24 mouse cellular contexts compared by ENCODE assay signal in the genomic region with DNA sequence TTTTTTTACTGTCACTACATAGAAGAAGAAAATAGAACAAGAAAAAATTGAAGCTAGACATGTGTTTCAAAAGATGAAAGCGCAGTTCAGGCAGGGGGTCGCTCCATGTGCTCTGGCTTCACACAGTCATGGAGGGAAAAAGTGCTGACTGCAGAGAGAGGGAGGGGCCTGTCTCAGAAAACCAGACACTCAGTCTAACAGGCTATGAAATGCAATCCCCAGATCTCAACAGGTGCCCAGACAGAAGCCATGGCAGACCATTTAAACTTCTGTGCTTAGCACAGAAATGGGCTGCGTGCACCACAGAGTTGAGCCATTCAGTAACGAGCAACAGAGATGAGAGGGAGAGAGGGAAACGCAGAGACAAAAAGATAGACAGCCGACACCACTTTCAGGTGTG.
DNase-seq lines count a peak whose midpoint lies in the region; ATAC-seq and TF ChIP-seq lines count a peak whose summit lies in the region.
"Had no signal": no experiment of that assay in that cellular context is flagged by ENCODE, and none has a peak within 500 bp of the region (broad histone marks: within the 10 kb centered on the region; RNA-seq: fewer than 3 reads in every experiment).

No protein-coding gene starts in this region.

- H3K27ac ChIP-seq in heart, embryonic 10.5 days = no peak overlapping the region
- no peak overlapping the region for H3K27ac ChIP-seq in limb, embryonic 13.5 days
- no peak overlapping the region for H3K27ac ChIP-seq in hindbrain, postnatal 0 days
- H3K27ac ChIP-seq: embryonic facial prominence, embryonic 15.5 days; forebrain, embryonic 12.5 days; forebrain, embryonic 15.5 days; gastrocnemius, adult 2 months; heart, embryonic 13.5 days; hindbrain, embryonic 14.5 days had no signal

- H3K4me2 ChIP-seq in limb, embryonic 13.5 days (replicated peaks) = no peak overlapping the region
- no peak overlapping the region for H3K4me2 ChIP-seq in hindbrain, postnatal 0 days (ENCODE audit: low read depth, low read length)
- H3K4me2 ChIP-seq: embryonic facial prominence, embryonic 15.5 days; forebrain, embryonic 12.5 days; forebrain, embryonic 15.5 days; heart, embryonic 13.5 days; hindbrain, embryonic 14.5 days had no signal

- TF ChIP-seq POLR2A in brain, embryonic 14.5 days (IDR thresholded peaks at IDR 0.05; ENCODE audit: borderline replicate concordance, extremely low read depth, insufficient read depth, insufficient read length, poor library complexity, severe bottlenecking) = no peak

- peak; percentile 51 for ATAC-seq in limb, embryonic 13.5 days (ENCODE audit: low FRiP score, low read depth)
- ATAC-seq in hindbrain, postnatal 0 days = no peak
- ATAC-seq: activated CD4-positive, CD25-positive, alpha-beta regulatory T cell, adult 4 months; forebrain, embryonic 15.5 days had no signal

- no peak overlapping the region for H3K4me3 ChIP-seq in heart, embryonic 10.5 days
- no peak overlapping the region for H3K4me3 ChIP-seq in limb, embryonic 13.5 days
- H3K4me3 ChIP-seq in hindbrain, postnatal 0 days (ENCODE audit: low read length) = no peak overlapping the region
- H3K4me3 ChIP-seq: embryonic facial prominence, embryonic 15.5 days; forebrain, embryonic 12.5 days; forebrain, embryonic 15.5 days; gastrocnemius, adult 2 months; heart, embryonic 13.5 days had no signal

- no peaks in the 10 kb centered on the region for H3K4me1 ChIP-seq in heart, embryonic 10.5 days
- 0 out of 2 replicates have a peak, but pooled peaks cover 3% of the 10 kb centered on the region for H3K4me1 ChIP-seq in limb, embryonic 13.5 days
- no peaks in the 10 kb centered on the region for H3K4me1 ChIP-seq in hindbrain, postnatal 0 days (ENCODE audit: insufficient read depth, low read length)
- H3K4me1 ChIP-seq: embryonic facial prominence, embryonic 15.5 days; forebrain, embryonic 12.5 days; forebrain, embryonic 15.5 days; heart, embryonic 13.5 days had no signal

- H3K9ac ChIP-seq in limb, embryonic 13.5 days = no peak overlapping the region
- H3K9ac ChIP-seq in hindbrain, postnatal 0 days (replicated peaks; ENCODE audit: low read length) = no peak overlapping the region
- H3K9ac ChIP-seq: embryonic facial prominence, embryonic 15.5 days; forebrain, embryonic 12.5 days; forebrain, embryonic 15.5 days; heart, embryonic 13.5 days; hindbrain, embryonic 14.5 days had no signal

- no peaks in the 10 kb centered on the region for H3K36me3 ChIP-seq in heart, embryonic 10.5 days
- no peaks in the 10 kb centered on the region for H3K36me3 ChIP-seq in limb, embryonic 13.5 days
- H3K36me3 ChIP-seq in hindbrain, postnatal 0 days (ENCODE audit: insufficient read depth, low read length) = no peaks in the 10 kb centered on the region
- H3K36me3 ChIP-seq: embryonic facial prominence, embryonic 15.5 days; forebrain, embryonic 12.5 days; forebrain, embryonic 15.5 days; heart, embryonic 13.5 days had no signal

- DNase-seq in embryo, embryonic 11 days = peak; percentile 10
- no peak for DNase-seq in embryo, embryonic 10 days (ENCODE audit: low spot score)
- peak; percentile 77 for DNase-seq in heart, adult 11 months
- DNase-seq in heart, embryonic 10.5 days (ENCODE audit: low spot score) = no peak
- peak; percentile 39 for DNase-seq in brain, embryonic 14.5 days (ENCODE audit: low read depth)
- DNase-seq in left cerebral cortex, adult 8-10 months (ENCODE audit: low spot score in 2 of 2) = no peak
- DNase-seq in hindbrain, postnatal 0 days (ENCODE audit: low spot score) = no peak
- DNase-seq: adrenal gland, adult 8-10 months; adrenal gland, postnatal 25 days; cerebellum, adult 18-20 months; cerebellum, adult 9-10 months; cerebellum, postnatal 14 days; gastrocnemius, adult 2 months; gastrocnemius, postnatal 14 days; heart, adult 18-20 months; heart, postnatal 14 days; heart, postnatal 4 days had no signal

- WGBS in heart, embryonic 10.5 days = 81% methylated on average over 6 of the region's 6 CpGs
- 48% methylated on average over 6 of the region's 6 CpGs for WGBS in limb, embryonic 13.5 days
- 81% methylated on average over 6 of the region's 6 CpGs for WGBS in hindbrain, postnatal 0 days

- no peak for TF ChIP-seq CTCF in brain, embryonic 14.5 days (IDR thresholded peaks at IDR 0.05; ENCODE audit: borderline replicate concordance, extremely low read depth, insufficient read depth, insufficient read length)
- TF ChIP-seq CTCF in hindbrain, postnatal 0 days (IDR thresholded peaks at IDR 0.05; ENCODE audit: low read depth) = no peak

- H3K27me3 ChIP-seq in heart, embryonic 10.5 days (ENCODE audit: insufficient read depth, poor library complexity, severe bottlenecking) = no peaks in the 10 kb centered on the region
- H3K27me3 ChIP-seq in limb, embryonic 13.5 days = no peaks in the 10 kb centered on the region
- no peaks in the 10 kb centered on the region for H3K27me3 ChIP-seq in hindbrain, postnatal 0 days (ENCODE audit: insufficient read depth, low read length)
- H3K27me3 ChIP-seq: embryonic facial prominence, embryonic 15.5 days; forebrain, embryonic 12.5 days; forebrain, embryonic 15.5 days; heart, embryonic 13.5 days had no signal

- H3K9me3 ChIP-seq in heart, embryonic 10.5 days = no peaks in the 10 kb centered on the region
- no peaks in the 10 kb centered on the region for H3K9me3 ChIP-seq in limb, embryonic 13.5 days
- no peaks in the 10 kb centered on the region for H3K9me3 ChIP-seq in hindbrain, postnatal 0 days (ENCODE audit: low read length)
- H3K9me3 ChIP-seq: embryonic facial prominence, embryonic 15.5 days; forebrain, embryonic 12.5 days; forebrain, embryonic 15.5 days; heart, embryonic 13.5 days had no signal

Comparison
In these comparisons a context has a peak if more than half of its experiments do, and no peak if none do; other contexts are left out.
1. DNase-seq: peak in embryo, embryonic 11 days (single experiment), heart, adult 11 months (single experiment) and brain, embryonic 14.5 days (single experiment); none in embryo, embryonic 10 days (single experiment), heart, embryonic 10.5 days (single experiment), left cerebral cortex, adult 8-10 months (0 of 2) and hindbrain, postnatal 0 days (single experiment).